Mouse (Mus musculus) gastrocnemius, adult 18-20 months (tissue): Measurements from ENCODE around the gene Fzd4. TPM values are rescaled to one million over a fixed set of nuclear protein-coding genes. Genes with fewer than 3 reads are reported as not detected.

ENCODE experiments used
- DNase-seq: peaks from one replicate; pipeline ENCODE4 v3.0.0; 2021; ENCODE audit warnings: low spot score
- long read RNA-seq, 2 experiments: library from polyadenylated mRNA; stranded (forward); transcript quantifications; one replicate each; pipeline ENCODE4 v2.0.0; 2021
- total RNA-seq, 2 experiments: library from RNA; stranded (reverse); gene quantifications; 2 replicates each; pipeline ENCODE4 v1.2.3; 2021

Gene Fzd4
- total RNA-seq = 10 to 100 TPM; 19.9 to 33.3 TPM
- long read RNA-seq, experiment 1, full-length matches to known transcripts = 20 of 24 reads
- long read RNA-seq, experiment 1, partial matches to known transcripts = 0 of 24 reads
- long read RNA-seq, experiment 1, other reads (novel, unspliced or antisense) = 4 of 24 reads
- long read RNA-seq, experiment 2, full-length matches to known transcripts = 33 of 41 reads
- long read RNA-seq, experiment 2, partial matches to known transcripts = 8 of 41 reads
- long read RNA-seq, experiment 2, other reads (novel, unspliced or antisense) = 0 of 41 reads

DNA sequence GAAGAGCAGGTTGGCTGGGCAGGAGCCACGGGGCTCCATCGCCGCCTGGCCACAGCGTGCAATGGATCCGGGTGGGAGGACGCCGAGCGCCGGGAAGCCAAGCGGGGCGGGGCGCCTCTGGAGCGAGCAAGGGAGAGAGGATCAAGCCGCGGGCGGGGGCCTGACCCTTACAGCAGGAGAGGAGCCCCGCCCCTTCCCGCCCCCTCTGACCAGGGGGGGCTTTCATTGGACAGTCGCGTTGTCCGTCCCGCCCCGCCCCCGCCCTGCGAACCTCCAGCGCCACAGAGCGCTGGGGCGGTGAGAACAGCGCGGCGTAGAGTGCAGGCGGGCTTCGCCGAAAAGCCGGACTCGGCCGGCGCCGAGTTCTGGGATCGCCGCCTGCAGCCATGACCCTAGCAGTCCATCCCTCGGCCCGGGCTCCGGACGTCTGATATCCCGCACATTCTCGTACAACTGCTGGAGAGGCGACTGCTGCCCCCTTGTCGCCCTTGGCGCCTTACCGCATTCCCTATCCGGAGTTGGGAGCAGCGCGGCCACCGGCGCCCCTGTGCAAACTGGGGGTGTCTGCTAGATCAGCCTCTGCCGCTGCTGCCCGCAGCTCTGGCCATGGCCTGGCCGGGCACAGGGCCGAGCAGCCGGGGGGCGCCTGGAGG lies at the start of gene Fzd4, which contains the start of gene Tmem135:
TSS of gene Fzd4 (plus strand) at position 275 of the 653 bp plus-strand sequence.
TSS of gene Tmem135 (minus strand) at position 142 of the 653 bp plus-strand sequence.
- peak; percentile 96 for DNase-seq

DNA sequence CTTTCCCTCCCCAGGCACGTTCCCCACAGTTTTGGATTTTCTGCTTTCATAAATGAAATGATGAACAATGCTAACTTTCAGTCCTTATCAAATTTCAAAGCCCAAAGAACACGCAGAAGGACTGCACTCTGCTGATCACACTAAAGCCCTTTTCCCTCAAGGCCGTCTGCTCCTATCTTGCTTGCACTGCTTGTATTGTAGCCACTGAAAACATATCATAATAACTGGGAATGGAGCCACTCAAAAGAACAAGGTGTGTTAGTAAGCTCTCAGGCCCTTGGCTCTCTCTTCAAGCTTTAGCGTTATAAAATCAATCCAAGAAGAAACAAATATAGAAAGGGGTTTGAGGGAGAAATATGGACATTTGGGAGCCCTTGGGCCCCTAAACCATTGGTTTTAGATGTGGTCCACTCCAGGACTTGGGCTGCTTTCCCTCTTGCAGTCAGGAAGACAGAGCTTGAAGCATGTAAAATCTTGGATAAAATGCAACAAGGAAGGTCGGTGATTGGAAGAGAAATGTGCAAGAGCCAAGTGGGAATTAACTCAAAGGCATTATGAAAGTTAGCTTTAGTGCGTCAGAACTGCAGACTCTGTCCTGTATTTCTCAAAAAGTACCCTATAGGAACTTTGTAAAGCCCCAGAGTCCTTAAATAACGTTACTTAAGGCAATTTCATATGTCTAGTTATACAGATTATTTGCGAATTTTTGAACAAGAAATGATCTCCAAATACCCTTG lies 48.5 kb upstream of the Fzd4 start:
- DNase-seq = no peak

DNA sequence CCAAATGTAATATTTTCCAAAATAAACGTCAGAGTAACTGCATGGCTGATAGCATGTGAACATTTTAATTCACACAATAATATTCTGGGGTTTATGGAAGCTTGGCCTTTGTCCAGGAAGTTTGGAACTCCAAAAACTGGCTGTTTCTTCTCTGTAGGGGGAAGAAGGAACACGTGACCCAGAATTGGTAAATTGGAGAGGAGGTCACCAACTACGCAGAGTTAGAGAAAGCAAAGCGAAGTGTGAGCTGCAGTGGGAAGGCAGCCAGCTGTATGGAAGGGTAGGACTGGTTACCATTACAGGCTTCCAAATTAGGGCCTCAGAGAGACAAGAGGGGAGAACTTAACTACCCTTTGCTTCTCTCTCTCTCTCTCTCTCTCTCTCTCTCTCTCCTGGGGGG lies 47.8 kb upstream of the Fzd4 start:
- DNase-seq = no peak

DNA sequence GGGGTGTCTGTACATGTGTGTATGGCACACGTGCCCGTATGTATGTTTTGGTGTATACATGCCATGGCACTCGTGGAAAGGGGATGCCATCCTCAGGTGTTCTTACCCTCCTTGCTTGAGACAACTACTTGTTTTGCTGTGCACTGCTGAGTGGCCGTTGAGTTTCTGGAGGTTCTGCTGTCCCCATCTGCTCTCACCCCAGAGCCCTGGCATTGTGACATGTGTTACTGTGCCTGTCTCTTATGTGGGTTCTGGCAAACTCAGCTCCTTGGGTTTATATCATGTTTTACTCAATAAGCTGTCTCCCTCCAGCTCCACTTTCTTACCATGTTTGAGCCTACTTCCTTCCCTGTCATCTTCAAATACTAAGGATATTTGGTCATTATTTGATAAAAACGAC lies 40.2 kb upstream of the Fzd4 start:
- no peak for DNase-seq

DNA sequence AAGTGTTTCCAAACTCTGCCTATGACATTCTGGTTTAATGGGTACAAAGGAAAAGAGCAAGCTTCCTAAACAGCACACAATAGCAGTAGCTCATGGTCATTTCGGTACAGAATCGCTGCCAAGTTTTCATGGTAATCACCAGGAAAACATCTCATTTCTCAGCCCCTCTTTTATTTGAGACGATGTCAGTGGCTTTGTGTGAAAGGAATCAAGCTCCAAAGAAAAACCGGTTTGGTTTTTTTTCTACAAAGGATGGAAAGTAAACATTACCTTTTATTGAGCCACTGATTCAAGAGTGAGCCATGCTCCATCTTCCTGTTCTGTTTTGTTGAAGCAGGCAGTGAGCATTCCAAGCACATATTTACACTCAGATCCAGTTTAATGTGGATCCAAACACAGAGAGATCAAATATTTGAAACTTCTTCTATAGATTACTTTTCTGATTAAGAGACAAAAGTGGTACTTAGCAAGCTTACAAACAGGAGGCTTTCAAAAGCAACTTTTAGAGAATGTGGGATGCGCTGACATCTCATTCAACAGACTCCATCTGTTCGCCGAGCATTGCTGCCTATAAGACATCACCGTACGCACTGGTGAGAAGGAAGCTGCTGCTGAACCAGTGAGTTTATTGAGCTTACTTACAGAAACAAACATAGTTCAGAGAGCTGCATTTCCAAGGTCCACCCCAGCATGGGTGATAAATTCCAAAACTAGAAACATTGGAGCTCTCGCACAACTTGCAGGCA lies 38.8 kb upstream of the Fzd4 start:
- DNase-seq = no peak

DNA sequence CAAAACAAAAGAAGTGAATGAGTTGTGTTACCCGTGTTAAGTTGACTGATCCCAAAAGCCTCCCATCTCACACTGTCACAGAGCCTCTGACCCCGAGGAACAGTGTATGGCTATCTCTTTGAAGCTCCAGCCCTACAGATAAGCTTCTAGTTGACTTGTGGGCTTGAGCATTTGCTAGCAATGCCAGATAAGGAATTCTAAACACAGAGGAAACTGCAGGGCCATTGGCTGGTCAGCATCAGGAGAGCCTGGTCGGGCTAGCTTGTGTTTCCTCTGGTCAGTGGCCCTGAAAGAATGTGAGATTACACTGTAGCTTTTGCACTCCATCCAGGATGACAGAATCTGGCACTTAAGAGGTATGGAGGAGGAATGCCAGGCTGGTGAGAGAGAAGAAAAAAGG lies 36.5 kb upstream of the Fzd4 start:
- no peak for DNase-seq

DNA sequence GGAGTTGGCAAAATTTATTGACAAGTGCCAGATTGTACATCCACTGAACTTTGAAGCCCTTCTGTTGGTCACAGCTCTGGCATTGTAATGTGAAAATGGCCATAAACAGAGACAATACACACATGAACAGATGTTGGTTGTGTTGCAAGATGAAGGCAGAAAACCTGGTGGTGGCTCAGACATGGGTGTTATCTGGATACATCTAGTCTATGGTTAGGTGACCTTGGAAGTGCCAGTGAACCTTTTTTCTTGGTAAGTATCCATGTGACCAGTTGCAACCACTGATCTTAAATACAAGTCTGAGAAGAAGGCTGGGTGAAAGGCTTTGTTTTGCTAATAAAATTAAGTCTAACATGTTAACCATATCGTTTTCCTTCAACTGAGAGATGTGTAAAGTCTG lies 34.1 kb upstream of the Fzd4 start:
- no peak for DNase-seq

DNA sequence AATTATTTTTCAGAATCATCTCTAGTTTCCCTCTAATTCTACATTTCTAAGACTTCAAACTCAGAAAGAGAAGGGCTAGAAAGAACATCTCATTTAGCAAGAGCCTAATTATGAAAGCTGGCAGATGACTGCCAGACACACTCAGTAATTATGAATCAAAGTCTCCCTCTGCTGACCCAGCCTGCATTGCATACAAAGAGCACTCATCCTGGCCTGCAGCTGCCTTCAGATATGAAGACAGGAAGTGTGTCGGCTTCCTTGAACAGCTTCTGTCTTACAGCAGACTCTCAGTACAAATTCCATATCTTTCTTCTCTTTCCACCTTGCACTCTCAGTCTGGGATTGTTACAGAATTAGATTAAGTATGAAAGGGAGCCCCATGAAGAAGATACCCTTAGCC lies 33.2 kb upstream of the Fzd4 start:
- peak; percentile 28 for DNase-seq

DNA sequence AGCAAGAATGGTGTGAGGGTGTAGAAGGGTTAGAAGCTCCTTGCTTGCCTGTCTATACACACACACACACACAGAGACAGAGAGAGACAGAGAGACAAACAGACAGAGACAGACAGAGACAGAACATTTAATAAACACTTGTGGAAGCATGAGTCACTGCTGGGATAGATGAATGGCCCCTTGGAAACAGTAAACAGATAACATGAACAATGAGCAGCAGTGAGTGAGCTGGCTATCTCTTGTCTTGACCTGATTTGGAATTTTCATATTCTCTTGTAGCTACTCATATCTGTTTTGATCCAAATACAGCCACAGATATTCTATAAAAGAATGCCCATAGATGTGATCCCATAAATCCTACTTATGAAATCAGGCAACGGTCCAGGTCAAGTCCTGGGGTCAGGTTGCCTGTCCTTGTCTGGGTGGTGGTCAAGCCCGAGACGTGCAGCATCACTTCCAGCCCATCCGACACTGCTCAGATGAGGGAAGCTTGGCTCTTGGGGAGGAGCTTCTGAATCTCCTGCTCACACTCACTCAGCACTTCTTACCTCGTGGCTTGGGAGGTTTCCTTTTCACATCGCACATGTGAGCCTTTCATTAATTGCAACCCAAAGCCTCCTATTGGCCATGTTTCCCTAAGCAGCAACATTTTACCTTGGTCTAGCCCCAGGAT lies 32.4 kb upstream of the Fzd4 start:
- no peak for DNase-seq

DNA sequence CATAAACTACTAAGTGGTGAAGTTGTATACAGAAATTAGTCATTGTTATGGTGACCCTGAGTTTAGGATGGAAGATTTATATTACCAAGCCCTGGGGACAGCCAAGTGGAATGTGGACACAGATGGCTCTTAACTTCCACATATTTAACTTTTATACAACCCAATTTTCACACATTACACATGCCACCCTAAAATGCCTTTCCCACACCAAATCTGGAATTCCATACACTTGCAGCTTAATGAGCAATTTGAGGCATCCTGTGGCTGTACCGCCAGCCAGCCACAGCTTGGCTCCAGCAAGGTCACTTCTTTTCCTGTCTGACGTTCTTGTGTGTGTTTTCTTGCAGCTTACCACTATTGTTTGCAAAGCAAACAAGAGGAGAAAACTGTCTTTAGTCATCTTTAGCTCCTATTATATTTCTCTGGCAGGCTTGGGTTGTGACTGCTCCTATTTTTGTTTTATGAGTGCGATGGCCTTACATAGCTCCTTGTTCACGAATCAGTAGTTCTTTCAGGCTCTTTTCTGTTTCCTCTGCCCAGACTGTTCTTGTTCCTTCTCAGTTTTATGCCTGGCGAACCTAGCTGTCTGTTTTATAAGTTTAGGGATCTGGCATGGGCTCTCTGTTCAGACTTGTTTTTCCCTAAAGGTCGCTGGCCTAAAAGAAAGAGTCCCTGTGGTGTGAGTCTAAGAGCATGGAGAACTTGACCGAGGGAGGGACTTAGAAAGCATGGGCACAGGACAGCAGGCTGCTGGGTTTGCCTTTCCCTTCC lies 23.0 kb upstream of the Fzd4 start:
- DNase-seq = no peak

DNA sequence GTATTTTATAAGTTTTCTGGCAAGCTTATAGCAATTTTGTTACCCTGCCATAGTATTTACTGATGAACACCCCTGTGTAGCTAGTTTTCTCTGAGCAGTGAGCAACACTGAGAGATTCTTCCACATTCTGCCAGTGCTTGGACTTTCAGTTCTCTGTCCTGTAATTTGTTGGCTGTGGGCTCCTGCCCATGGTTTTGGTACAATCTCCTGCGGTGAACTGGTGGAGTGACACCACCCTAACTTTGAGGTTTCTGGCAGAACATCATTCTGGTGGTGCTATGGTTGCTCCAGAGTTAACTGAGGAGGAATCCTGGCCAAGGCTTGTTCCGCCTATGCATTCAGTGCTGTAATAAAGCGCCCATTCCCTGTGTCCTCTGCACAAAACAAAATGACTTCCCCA lies 21.3 kb upstream of the Fzd4 start:
- no peak for DNase-seq

DNA sequence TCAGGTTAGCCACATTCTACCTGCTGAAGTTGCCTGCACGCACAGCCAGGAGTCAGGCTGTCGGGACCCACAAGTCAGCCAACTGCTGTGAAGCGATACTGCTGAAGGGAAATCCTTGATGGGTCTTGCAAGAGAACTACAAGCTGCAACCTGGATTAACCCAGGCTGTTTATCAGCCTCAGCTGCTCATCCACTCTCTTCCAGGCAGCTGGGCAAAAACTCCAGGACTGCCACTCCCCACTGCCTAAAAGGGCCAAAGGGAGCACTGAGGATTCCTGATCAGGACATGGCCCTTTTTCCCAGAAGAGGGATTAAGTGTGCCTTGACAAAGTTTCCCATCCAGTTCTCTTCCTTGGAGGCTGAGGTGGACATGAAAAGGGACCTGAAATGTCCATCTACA lies 15.2 kb upstream of the Fzd4 start:
- no peak for DNase-seq

DNA sequence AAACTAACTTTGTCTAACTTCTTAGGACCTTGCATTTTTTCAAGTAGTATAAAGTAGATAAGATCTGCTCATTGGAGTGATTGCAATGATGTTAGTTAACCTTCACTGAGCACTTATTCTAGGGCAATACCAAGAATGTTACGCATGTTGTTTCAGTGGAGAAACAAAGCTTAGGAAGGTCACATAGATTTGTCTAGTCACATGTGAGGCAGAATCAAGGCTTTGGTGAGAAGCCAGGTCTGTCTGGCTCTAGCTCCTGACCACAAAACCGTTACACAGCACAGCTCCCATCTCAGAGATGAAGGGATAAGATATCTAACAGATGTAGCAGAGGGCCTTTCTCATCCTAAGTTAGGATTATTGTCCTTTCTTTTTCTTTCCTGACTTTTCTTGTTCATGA lies 13.5 kb upstream of the Fzd4 start:
- no peak for DNase-seq

DNA sequence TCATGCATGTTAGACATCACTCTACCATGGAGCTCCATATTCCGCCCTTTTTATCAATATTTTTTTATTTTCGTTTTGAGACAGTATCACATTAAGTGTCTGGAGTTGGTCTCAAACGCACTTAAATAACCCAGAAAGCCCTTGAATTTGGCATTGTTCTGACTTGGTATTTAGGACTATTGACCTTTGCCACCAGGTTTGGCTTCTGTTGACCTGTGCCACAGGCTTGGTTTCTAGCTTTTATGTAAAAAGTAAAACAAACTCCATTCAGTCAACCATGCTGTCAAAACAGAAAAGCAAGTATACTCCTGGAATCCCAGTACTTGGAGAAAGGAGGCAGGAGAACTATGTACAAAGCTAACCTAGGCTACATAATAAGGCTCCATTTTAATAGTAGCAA lies 12.9 kb upstream of the Fzd4 start:
- DNase-seq = no peak

DNA sequence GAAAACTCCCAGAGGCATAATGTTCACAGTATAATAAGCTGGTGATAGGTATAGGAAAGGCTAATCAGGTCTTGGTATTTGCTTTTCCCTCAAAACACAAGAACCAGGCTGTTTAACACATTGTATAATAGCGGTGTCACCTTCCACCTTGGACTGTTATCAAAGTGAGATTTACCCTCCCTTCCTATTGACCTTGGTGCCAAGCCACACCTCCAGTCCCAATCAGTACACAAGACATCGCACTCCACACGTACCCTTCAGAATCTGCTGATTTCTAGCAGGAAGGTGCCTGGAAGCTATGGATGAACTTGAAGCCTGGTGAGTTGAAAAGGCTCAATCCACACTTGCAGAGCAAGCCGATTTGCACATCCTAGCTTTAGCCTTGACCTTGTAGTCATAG lies 12.3 kb upstream of the Fzd4 start:
- no peak for DNase-seq

DNA sequence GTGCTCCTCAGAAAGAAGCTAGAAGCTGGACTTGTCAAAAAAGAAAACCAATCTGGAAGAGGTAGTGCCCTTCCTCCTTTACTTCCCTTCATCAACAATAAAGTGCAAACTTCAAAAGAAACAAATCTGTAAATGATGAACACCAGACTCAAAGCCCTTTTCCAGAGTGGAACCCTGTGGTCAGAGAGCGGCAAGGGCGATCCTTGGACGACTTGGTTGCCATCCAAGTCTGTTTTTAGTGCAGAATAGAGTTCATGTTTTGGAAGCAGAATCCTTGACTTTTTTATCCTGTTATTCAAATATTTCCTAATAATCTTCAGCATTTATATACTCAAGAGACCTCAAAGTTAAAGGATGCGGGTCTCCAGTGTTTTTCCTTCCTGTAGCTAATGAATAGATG lies 11.8 kb upstream of the Fzd4 start:
- DNase-seq = no peak

DNA sequence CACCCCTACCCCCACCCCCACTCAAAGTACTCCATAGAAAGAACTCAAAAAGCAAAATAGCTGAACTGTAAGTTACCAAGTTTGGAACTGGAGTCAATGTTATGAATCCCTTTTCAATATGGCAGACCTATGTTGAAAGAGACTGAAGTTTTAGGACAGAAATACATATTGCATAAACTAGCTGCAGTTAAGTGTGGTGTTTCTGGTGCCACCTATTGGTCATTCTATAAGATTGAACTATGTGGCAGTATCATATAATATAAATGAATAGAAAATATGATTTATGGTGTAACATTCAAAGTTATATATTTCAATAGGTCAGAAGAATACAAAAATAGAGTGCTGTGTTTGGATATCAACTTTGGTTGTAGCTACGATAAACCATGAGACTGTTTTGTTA lies 11.3 kb upstream of the Fzd4 start:
- DNase-seq = no peak

DNA sequence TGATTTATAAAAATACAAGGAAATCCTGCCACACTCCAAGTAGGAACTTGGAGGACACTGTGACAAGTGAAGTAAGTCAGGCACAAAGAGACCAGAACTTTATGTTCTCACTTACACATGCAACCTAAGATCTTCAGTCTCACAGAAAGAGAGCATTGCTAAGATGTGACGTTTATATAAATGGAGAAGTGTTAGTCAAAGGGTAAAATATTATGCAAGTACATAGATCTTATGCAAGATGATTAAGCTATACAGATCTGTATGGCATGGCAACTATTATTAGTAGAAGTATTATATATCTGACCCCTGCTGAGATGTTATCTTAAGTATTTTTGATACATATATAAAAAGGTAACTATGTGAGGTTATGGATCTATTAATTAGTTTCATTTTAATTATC lies 8.8 kb upstream of the Fzd4 start:
- no peak for DNase-seq

DNA sequence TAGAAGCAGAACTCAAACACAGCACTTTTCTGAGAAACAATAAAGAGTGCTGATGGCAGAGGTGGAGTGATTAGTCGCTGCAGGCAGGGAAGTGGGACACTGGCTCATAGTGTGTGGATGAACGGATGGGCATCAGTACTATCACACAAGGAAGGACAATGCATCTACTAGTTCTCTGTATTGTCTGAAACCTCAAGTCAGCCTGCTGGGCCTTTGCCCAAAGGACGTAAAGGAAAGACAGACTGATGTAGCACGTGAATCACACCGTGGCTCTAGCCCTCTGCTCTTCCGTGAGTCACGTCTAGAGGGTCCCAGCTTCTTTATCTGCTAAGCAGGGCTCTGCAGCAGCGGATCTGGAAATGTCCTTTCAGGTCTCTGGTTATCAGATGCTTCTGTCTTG lies 7.8 kb upstream of the Fzd4 start:
- DNase-seq = no peak

DNA sequence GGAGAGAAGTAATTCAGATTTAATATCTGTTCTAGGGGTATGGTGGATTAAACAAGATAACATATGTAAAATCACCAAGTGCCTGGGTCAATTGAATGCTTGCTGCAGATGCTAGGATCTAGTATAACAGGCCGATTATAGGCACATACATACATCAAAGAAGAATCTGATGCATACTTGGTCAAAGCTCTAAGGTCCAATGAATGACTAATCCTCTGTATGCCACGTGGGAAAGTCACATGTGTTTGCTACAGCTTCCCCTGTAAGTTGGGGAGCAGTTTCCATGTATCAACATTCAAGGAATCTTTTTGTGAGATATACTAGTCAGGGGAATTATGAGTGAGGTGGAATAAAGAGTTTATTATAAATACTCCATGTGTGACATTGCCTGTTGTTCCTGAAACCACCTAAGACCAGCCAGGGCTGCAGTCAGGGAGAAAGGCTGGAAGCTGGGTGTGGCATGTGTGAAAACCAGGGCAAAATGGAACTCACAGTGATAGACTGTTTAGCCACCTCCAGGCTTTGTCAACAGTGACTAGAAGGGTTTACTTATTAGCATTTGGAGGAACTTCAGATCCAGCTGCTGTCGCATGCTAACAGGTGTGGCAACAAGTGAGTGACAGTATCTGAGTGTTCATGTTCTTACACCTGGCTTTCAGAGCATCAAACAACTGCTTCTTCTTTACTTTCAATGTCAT lies 6.2 kb upstream of the Fzd4 start:
- no peak for DNase-seq
